Mouse (Mus musculus): ENCODE data around the gene Mapkap1.

Gene Mapkap1

GRCm38 (mm10) chr2:34591721-34592360 is 185.3 kb downstream of the Mapkap1 start:
- peak; percentile 18 for DNase-seq (ENCODE audit: low spot score)

DNA sequence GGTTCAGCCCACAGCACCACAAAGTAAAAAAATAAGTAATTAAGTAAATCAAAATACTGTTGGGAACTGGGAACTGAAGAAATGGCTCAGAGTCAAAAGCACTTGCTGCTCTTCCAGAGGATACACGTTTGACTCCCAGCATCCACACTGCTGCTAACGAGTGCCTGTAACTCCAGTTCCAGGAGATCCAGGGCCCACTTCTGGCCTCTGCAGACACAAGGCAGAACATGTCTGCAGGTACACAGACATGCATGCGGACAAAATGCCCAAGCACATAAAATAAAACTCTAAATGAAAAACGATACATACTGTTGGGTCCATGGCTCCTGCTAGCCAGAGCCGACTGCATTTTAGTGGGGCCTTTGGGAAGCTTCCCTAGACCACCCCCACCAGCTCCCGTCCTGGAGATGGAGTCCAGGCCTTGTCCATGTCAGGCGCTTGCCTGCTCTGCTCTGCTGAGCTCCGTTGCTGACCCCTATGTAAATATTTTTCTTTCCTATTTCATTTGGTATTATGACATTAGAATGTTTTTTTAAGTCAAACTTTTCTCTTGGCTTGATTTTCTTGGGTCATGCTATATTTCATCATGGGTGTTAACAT is 185.9 kb downstream of the Mapkap1 start:
- peak; percentile 38 for DNase-seq (ENCODE audit: low spot score)

- DNase-seq (ENCODE audit: low spot score) = no peak
These were observed 187.4 kb downstream of the Mapkap1 start for GRCm38 (mm10) chr2:34594001-34594400.

DNA sequence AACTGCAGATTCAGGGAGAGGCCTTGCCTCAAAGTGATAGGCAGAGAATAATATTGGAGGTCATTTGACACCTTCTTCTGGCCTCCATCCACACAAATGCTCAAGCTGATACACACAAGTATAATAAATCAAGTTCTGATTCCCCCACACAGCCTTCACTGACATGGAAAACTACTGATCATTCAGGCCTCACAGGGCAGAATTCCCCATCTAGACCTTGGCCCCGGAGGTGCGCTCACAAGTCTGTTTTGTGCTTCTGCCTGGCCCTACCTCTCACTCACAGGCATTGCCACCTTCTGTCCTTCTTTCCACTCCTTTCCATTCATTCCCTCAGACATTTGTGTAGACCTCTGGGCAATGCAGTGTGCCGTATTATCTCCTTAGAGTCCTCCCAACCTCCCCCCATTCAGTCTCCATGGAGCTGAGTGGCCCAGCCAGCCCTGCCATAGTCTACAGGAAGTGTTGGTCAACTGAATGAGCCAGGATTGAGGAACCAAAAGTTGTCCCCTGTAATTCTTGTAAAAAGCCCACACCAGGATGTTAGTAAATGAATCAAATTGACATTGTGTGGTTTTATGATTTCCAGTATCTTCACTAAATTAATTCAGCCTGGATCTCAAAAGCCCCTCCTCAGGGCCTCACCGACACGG is 193.2 kb downstream of the Mapkap1 start:
- DNase-seq (ENCODE audit: low spot score) = no peak

- DNase-seq (ENCODE audit: low spot score) = peak; percentile 25
These were observed 194.2 kb downstream of the Mapkap1 start for GRCm38 (mm10) chr2:34600734-34601133.

DNA sequence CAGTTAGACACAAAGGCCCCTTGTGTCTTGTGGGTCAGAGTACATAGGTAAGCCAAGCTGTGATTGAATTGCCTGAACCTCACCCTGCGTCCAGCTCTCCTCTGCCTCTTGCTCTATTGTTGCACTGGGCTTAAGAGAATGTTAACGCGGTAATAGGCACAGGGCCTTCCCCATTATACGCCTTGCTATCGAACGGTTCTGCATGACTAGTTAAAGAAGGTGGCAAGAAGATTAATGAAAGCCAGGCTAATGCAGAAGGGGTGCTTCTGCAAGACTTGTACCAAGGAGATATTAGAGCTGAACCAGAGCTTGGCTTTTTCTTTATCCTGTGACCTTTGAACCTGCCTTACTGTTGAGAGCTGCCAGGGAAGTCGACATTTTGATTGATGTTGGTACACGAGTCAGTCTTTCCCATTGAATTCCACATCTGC is 195.6 kb downstream of the Mapkap1 start:
- no peak for DNase-seq (ENCODE audit: low spot score)

DNA sequence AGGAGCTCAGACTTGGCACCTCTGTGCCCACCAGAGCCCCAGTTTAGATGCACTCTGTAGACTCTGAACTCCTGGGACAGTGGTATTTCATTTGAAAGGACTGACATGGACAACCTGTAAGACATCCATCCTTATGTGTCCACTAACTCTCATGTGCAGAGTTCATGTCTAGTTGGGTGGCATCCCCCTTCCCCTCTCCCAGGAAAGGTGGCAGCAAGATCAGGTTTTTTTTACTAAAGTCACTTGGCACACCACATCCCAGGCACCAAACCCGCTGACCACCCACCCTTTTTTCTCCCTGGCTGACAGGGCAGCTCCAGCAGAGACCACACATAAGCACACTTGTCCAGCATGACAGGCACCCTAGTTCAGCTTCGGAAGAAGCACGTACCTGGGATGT is 196.3 kb downstream of the Mapkap1 start:
- no peak for DNase-seq (ENCODE audit: low spot score)

- no peak for DNase-seq (ENCODE audit: low spot score)
These were observed 197.2 kb downstream of the Mapkap1 start for GRCm38 (mm10) chr2:34603653-34604214.

GRCm38 (mm10) chr2:34605040-34605439 is 198.5 kb downstream of the Mapkap1 start:
- DNase-seq (ENCODE audit: low spot score) = no peak

DNA sequence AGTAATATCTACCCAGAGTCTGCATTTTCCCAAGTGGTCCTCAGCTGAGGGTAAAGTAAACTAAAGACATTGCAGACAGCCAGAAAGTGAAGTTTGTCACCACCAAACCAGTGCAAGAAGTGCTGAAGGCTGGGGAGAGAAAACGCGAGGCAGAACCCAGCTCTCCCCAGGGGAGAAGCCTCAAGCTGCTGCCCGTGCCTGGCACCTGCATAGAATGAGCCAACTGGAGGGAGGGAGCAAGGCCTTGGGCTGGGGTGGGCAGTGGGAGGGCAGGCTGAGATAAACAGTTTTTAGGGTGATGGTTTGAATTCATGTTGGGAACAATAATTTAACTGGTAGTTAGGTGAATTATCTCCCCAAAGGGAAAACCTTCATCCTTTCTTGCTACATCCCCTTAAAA is 202.3 kb downstream of the Mapkap1 start:
- no peak for DNase-seq (ENCODE audit: low spot score)

- no peak for DNase-seq (ENCODE audit: low spot score)
These were observed 202.9 kb downstream of the Mapkap1 start for GRCm38 (mm10) chr2:34609516-34609915.

DNA sequence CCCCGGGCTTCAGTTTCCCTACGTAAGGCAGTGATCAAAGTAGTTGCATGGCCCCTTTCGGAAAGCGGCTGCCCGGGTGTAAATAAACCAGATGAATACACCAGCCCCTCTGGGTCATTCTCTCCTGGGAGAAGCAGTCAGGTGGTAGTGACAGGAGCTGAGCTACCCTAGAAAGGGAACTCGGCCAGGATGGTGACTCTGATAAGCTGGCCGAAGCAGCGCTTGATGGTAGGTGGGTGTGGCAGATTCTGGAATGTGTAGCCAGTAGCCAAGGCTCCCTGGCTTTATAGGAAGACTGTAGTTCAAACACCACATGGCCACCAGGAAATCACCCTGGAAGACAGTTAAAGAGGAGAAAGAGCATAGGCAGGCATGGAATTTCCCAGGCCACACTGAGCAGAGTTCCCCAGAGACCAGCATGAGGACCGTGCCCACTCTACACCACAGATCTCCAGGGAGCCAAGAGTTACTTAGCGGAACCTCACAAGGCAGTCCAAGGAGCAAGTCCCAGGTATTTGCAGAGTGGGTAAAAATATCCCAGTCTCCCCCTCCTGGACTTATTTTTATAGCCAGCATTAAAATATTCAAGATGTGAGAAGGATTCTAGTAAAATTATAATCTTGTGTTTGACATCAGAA is 214.3 kb downstream of the Mapkap1 start:
- no peak for DNase-seq (ENCODE audit: low spot score)

DNA sequence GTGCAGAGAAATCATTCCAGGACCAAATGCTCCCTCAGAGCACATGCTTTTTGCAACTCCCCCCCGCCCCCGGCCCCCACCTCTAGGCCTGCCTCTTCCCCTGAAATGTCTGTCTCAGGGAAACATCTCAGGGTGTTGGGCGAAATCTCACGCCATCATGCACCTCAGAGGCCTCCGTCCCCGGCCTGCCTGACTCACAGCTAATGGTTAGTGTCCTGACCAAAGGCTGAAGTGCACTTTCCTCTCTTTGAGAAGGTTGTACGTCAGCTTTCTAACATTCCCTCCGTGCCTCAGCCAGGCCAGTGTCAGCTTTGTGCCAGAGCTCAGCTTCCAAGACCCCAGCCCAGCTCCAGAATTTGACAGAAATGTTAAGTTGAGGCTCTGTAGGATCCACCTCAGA is 214.9 kb downstream of the Mapkap1 start:
- DNase-seq (ENCODE audit: low spot score) = no peak

DNA sequence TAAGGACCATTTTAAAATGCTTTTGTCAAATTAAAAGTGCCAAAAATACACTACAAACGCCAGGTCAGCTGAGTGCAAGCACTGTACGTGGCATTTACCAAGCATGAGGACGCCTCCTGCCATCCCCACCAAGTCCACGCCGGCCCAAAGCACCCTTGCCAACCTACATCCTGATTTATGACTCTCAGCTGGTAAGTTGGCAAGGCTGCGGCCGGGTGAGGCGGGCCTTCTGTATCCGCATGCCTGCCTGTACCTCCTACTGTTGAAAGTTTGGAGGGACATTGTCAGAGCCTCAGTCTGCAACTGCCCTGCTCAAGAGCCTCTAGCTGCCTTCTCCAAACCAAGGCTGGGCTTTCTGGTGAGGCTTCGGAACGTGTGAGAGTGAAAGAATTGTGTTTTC is 215.9 kb downstream of the Mapkap1 start:
- no peak for DNase-seq (ENCODE audit: low spot score)

GRCm38 (mm10) chr2:34623181-34623580 is 216.6 kb downstream of the Mapkap1 start:
- DNase-seq (ENCODE audit: low spot score) = no peak

DNA sequence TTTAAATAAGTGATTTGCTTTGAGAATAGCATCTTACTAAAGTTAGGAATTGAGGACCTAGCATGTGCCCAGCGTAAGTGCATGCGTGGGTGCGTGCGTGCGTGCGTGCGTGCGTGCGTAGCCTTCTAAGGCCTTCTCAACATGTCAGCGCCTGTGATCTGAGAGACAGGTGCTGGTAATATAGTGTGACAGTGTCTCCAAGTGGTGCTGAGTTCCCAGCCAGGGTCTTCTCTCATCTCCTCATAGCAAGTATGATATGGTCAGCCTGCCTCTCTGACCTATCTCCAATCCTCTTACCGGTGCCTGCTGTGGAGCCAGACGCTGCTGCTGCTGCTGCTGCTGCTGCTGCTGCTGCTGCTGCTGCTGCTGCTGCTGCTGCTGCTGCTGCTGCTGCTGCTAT is 217.5 kb downstream of the Mapkap1 start:
- no peak for DNase-seq (ENCODE audit: low spot score)

DNA sequence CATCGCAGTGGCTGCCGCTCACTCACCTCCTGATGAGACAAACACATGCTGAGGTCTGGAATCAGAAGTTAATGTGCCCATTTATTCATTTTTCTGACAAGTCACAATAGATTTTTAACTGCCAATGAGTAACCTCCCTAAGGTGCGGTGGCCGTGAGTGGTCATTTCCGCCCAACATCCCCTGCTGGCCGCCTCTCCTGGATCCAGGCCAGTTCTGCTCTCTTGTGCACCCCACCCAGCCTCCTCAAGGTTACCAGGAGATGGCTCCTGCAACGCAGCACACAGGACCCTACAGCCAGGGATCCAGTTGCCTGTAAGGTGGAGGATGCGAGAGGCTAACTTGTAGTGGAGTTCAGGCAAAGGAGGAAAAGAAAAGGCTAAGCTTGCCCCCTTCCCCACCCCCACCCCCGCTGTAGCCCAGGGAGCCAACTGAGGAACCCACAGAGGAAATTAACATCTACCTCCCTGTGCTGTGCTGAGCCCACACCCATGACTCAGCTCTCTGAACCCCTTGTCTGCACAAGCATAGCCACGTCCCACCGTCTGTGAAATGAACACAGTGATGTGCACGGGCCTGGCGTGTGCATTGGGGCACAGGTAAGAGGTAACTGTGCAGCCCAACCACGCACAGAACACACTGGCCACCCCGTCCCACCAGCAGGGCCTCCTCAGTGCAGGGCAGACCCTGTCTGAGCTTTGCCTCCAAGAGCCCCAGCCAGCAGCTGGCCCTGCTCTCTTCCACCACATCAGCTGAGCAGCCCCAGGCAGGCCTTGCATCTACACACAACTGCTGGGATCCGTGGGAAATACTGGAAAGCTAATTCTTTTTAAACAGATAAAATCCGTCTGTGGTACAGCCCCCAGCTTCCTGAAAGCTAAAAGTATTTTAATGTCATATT is 221.0 kb downstream of the Mapkap1 start:
- DNase-seq (ENCODE audit: low spot score) = no peak

DNA sequence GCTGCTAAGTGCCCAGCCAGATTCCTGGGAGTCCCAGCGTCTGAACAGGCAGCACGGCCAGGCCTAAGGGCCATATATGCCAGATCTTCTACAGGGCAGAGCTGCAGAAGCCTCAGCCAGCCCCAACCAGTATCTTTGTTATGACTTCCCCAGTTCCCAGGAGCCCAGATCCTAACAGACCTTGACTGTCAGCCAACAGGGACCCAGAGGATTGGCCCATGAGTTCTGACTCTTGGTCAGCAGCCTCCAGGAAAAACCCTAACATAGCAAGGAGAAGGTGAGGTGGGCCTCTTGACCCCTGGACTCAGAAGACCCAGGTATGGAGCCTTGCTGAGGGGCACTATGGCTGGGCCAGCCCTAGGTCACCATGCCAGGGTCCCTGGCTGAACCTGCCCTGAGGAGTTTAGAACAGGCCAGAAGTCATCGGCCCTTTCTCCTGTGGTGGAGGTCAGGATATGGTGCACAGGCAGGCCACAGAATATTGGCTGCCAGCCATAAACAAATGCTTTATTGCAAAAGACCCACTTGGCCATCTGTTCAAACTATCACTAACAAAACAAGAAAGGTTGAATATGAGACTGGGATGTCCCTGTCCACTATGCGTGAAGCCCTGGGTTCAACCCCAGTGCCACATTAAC is 222.5 kb downstream of the Mapkap1 start:
- DNase-seq (ENCODE audit: low spot score) = no peak

GRCm38 (mm10) chr2:34629758-34630157 is 223.2 kb downstream of the Mapkap1 start:
- no peak for DNase-seq (ENCODE audit: low spot score)

DNA sequence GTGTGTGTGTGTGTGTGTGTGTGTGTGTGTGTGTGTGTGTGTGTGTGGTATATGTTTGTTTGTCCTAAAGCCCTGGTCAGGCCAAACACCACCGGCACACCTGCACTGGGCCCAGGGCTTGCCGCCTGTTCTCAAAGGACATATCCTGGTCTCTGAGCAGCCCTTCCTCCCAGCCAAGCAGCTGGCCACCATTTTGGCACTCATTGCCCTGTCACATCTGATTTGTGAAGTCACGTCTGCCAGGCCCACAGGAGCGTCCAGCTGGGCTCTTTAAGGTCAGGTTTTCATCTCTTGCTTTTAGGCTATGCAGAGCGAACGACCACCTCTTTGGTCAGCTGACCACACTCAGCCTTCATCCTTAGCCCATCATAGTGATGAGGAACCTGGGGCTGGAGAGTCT is 223.9 kb downstream of the Mapkap1 start:
- no peak for DNase-seq (ENCODE audit: low spot score)

DNA sequence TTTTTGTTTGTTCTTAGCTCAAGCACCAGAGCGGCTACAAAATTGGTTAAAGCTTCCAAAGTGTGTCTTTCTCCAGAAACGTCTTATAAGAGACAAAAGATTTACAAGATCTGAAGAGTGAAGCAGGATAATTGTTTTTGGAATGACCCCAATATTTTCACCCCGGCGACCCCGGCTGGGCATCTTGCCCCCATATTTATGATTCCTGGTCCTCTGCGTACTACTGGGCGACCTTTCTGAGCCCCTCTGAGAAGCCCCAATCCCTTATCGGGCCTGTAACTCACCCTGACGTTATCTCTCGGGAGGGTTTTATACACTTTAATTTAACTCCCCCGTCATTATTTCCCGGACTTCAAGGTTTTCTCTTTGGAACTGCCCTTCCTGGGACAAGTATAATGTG is 225.5 kb downstream of the Mapkap1 start:
- DNase-seq (ENCODE audit: low spot score) = no peak

All from yolk sac, embryonic 10.5 days (tissue).